In the genomic region with DNA sequence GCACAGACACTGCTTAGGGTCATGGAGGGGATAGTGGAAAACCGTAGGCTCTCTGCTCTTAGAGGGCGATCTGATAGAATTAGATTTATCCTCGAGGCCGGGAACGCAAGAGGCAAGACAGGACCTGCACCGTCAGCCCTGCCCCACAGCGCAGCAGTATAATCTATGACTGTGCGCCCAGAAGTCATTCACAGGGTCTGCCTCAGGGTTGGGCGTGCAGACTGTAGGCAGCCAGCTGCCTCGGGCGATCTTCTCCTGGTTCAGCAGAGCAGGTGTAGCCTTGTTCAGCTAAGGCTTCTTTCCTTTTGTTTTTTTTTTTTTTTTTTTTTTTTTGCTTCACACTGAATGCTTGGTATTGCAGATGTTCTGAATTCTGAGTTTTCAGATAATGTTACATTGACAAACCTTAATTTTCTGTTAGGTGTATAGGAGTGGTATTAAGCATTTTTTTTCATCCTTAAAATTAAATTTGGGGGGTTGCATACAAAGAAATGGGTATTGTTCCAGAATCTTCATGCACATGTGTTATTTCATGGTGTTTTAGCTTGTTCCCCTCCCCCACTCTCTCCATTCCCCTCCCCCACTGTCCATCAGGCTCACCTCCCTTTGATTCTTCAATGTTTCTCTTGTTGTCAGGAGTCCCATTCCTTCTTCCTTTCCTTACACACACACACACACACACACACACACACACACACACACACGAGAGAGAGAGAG, we compare ENCODE assay signal across 12 mouse cellular contexts. TPM values are rescaled to one million over a fixed set of nuclear protein-coding genes. Genes with fewer than 3 reads are reported as not detected.
DNase-seq lines count a peak whose midpoint lies in the region; ATAC-seq and TF ChIP-seq lines count a peak whose summit lies in the region.
"Had no signal": no experiment of that assay in that cellular context is flagged by ENCODE, and none has a peak within 500 bp of the region (broad histone marks: within the 10 kb centered on the region; RNA-seq: fewer than 3 reads in every experiment).

No protein-coding gene starts in this region.

- H3K36me3 ChIP-seq in kidney, postnatal 0 days (ENCODE audit: insufficient read depth, low read length) = no peaks in the 10 kb centered on the region
- H3K36me3 ChIP-seq: liver, embryonic 15.5 days; midbrain, embryonic 10.5 days had no signal

- no peak for DNase-seq in kidney, postnatal 0 days (ENCODE audit: low spot score)
- DNase-seq in kidney, adult 9 months = no peak
- DNase-seq in ES-CJ7 (ENCODE audit: low read depth, low spot score) = peak; percentile 95
- peak; percentile 95 for DNase-seq in WW6 (ENCODE audit: low read depth, low spot score)
- peak; percentile 33 for DNase-seq in testis, postnatal 14 days (ENCODE audit: low spot score)
- DNase-seq in gastrocnemius, adult 2 months = no peak
- DNase-seq in adrenal gland, adult 18-20 months (ENCODE audit: low spot score in 2 of 2) = no peak
- DNase-seq: cerebellum, postnatal 10 days; gastrocnemius, postnatal 10 days; retina, postnatal 1 day had no signal

- H3K9me3 ChIP-seq in kidney, postnatal 0 days (replicated peaks; ENCODE audit: low read length) = no peaks in the 10 kb centered on the region
- H3K9me3 ChIP-seq: liver, embryonic 15.5 days; midbrain, embryonic 10.5 days had no signal

- 47% methylated on average over 11 of the region's 12 CpGs for WGBS in kidney, postnatal 0 days

- H3K4me1 ChIP-seq in kidney, postnatal 0 days (replicated peaks; ENCODE audit: insufficient read depth, low read length) = 0 out of 2 replicates have a peak, but pooled peaks cover 7% of the 10 kb centered on the region

- no peak overlapping the region for H3K4me2 ChIP-seq in kidney, postnatal 0 days (ENCODE audit: low read length)
- H3K4me2 ChIP-seq: liver, embryonic 15.5 days had no signal

- H3K27me3 ChIP-seq in kidney, postnatal 0 days (ENCODE audit: insufficient read depth, low read length) = no peaks in the 10 kb centered on the region
- H3K27me3 ChIP-seq: liver, embryonic 15.5 days had no signal

- intact Hi-C loops in gastrocnemius, adult 2 months (cut with DNase I) = no loop called here

- no peak overlapping the region for H3K27ac ChIP-seq in kidney, postnatal 0 days
- H3K27ac ChIP-seq in gastrocnemius, adult 2 months = no peak overlapping the region
- H3K27ac ChIP-seq: liver, embryonic 15.5 days; midbrain, embryonic 10.5 days had no signal

- H3K4me3 ChIP-seq in kidney, postnatal 0 days (replicated peaks; ENCODE audit: low read depth, low read length) = no peak overlapping the region
- H3K4me3 ChIP-seq in gastrocnemius, adult 2 months = no peak overlapping the region
- H3K4me3 ChIP-seq: liver, embryonic 15.5 days; midbrain, embryonic 10.5 days had no signal

- no peak for ATAC-seq in kidney, postnatal 0 days (replicated peaks; ENCODE audit: low FRiP score, low read depth)

- no peak for TF ChIP-seq CTCF in kidney, postnatal 0 days (IDR thresholded peaks at IDR 0.05; ENCODE audit: low read depth)
- TF ChIP-seq CTCF in gastrocnemius, adult 2 months (IDR thresholded peaks at IDR 0.05) = no peak

- H3K9ac ChIP-seq in kidney, postnatal 0 days (ENCODE audit: low read depth, low read length) = 0 out of 2 replicates have a peak overlapping the region, but pooled peaks have one; percentile 13
- H3K9ac ChIP-seq: liver, embryonic 15.5 days had no signal

RNA-seq across cellular contexts. Expression of a gene that starts 4.7 kb away (rescaled TPM):
- 35.9 and 36.6 TPM in 2 replicates for polyA plus RNA-seq in kidney, postnatal 0 days (2015; fragmentation: Nextera tagmentation; extraction: Ambion mirVana)
- total RNA-seq in gastrocnemius, adult 2 months (2021) = 10 to 100 TPM; 15.1 to 21.7 TPM
- 100 to 1,000 TPM in 1 of 2 experiments, 10 to 100 TPM in 1; 94.7 to 137 TPM for total RNA-seq in adrenal gland, adult 18-20 months (2021)

Comparison
In these comparisons a context has a peak if more than half of its experiments do, and no peak if none do; other contexts are left out.
1. DNase-seq: peak in ES-CJ7 (single experiment), WW6 (single experiment) and testis, postnatal 14 days (single experiment); none in kidney, postnatal 0 days (single experiment), kidney, adult 9 months (single experiment), gastrocnemius, adult 2 months (single experiment) and adrenal gland, adult 18-20 months (0 of 2).
2. RNA of a gene that starts 4.7 kb away (total RNA-seq): 94.7 to 137 TPM in adrenal gland, adult 18-20 months; 15.1 to 21.7 TPM in gastrocnemius, adult 2 months; every median in the first group is over 4 times any median in the second.